In the genomic region with DNA sequence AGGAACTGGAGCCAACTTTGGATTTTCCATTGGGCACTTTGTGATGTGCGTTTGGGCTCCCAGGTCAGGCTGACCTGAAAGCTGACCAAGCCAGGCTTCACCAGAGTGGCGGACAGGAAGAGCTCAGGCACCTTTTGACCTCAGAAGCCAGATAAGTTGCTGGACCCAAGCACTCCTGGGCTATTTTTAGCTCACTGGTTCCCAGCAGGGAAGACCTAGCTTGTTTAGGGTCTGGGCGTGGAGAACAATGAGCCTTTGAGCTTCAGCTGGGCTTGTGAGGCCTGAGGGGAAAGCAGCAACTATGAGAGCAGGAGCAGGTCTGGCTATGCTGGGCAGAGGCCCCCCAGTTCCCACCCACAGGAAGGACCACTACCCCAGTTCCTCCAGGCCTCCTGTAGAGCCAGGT, we compare ENCODE assay signal across 7 mouse cellular contexts.
A peak's percentile ranks its signal among the peaks of the same experiment; 100 is the strongest.
DNase-seq lines count a peak whose midpoint lies in the region; ATAC-seq and TF ChIP-seq lines count a peak whose summit lies in the region.

No protein-coding gene starts in this region.

- 39% methylated on average over 3 of the region's 3 CpGs for WGBS in liver, postnatal 0 days (ENCODE audit: insufficient replicate concordance)
- 20% methylated on average over 3 of the region's 3 CpGs for WGBS in embryonic facial prominence, embryonic 10.5 days
- 35% methylated on average over 3 of the region's 3 CpGs for WGBS in hindbrain, embryonic 12.5 days
- WGBS in liver, embryonic 15.5 days (ENCODE audit: insufficient replicate concordance) = 40% methylated on average over 3 of the region's 3 CpGs

- no peaks in the 10 kb centered on the region for H3K9me3 ChIP-seq in liver, postnatal 0 days (ENCODE audit: low read length)
- 0 out of 2 replicates have a peak, but pooled peaks cover 10% of the 10 kb centered on the region for H3K9me3 ChIP-seq in embryonic facial prominence, embryonic 10.5 days
- no peaks in the 10 kb centered on the region for H3K9me3 ChIP-seq in hindbrain, embryonic 12.5 days (replicated peaks)
- no peaks in the 10 kb centered on the region for H3K9me3 ChIP-seq in liver, embryonic 15.5 days (replicated peaks)

- no peaks in the 10 kb centered on the region for H3K27me3 ChIP-seq in liver, postnatal 0 days (ENCODE audit: insufficient read depth, low read length)
- H3K27me3 ChIP-seq in embryonic facial prominence, embryonic 10.5 days (replicated peaks; ENCODE audit: low read depth, poor library complexity, severe bottlenecking) = no peaks in the 10 kb centered on the region
- no peaks in the 10 kb centered on the region for H3K27me3 ChIP-seq in hindbrain, embryonic 12.5 days
- H3K27me3 ChIP-seq in liver, embryonic 15.5 days = no peaks in the 10 kb centered on the region

- no peak overlapping the region for H3K4me3 ChIP-seq in liver, postnatal 0 days (ENCODE audit: low read depth, low read length)
- 0 out of 2 replicates have a peak overlapping the region, but pooled peaks have one; percentile 23 for H3K4me3 ChIP-seq in embryonic facial prominence, embryonic 10.5 days
- H3K4me3 ChIP-seq in hindbrain, embryonic 12.5 days = no peak overlapping the region
- H3K4me3 ChIP-seq in liver, embryonic 15.5 days (replicated peaks) = no peak overlapping the region

- no peaks in the 10 kb centered on the region for H3K36me3 ChIP-seq in liver, postnatal 0 days (replicated peaks; ENCODE audit: insufficient read depth, low read length)
- H3K36me3 ChIP-seq in embryonic facial prominence, embryonic 10.5 days (replicated peaks) = no peaks in the 10 kb centered on the region
- H3K36me3 ChIP-seq in hindbrain, embryonic 12.5 days = no peaks in the 10 kb centered on the region
- H3K36me3 ChIP-seq in liver, embryonic 15.5 days (replicated peaks) = no peaks in the 10 kb centered on the region

- no peak for TF ChIP-seq EP300 in liver, postnatal 0 days (IDR thresholded peaks at IDR 0.05; ENCODE audit: low read depth)

- ATAC-seq in liver, postnatal 0 days = no peak
- ATAC-seq in hindbrain, embryonic 12.5 days (ENCODE audit: low FRiP score) = no peak
- ATAC-seq in liver, embryonic 15.5 days (ENCODE audit: insufficient read depth) = peak; percentile 44; the same call in 1 of the 2 replicates

- H3K9ac ChIP-seq in liver, postnatal 0 days (replicated peaks) = no peak overlapping the region
- H3K9ac ChIP-seq in hindbrain, embryonic 12.5 days = no peak overlapping the region
- H3K9ac ChIP-seq in liver, embryonic 15.5 days = no peak overlapping the region

- peak; percentile 42 for DNase-seq in liver
- DNase-seq in liver, postnatal 0 days = no peak
- peak; percentile 58 for DNase-seq in embryonic facial prominence, embryonic 10.5 days (ENCODE audit: low spot score)
- DNase-seq in right cerebral cortex, postnatal 14 days = no peak
- DNase-seq in layer of hippocampus, postnatal 14 days (ENCODE audit: low spot score in 2 of 2) = no peak

- H3K4me2 ChIP-seq in liver, postnatal 0 days (ENCODE audit: low read depth, low read length) = no peak overlapping the region
- H3K4me2 ChIP-seq in hindbrain, embryonic 12.5 days (replicated peaks) = no peak overlapping the region
- no peak overlapping the region for H3K4me2 ChIP-seq in liver, embryonic 15.5 days

- TF ChIP-seq CTCF in liver, postnatal 0 days (IDR thresholded peaks at IDR 0.05; ENCODE audit: low read depth) = no peak

- H3K27ac ChIP-seq in liver, postnatal 0 days (ENCODE audit: low read depth) = no peak overlapping the region
- peak overlapping the region; percentile 84 for H3K27ac ChIP-seq in embryonic facial prominence, embryonic 10.5 days (replicated peaks)
- H3K27ac ChIP-seq in hindbrain, embryonic 12.5 days = peak overlapping the region; percentile 46; the same call in 1 of the 2 replicates
- no peak overlapping the region for H3K27ac ChIP-seq in liver, embryonic 15.5 days (replicated peaks)

- 0 out of 2 replicates have a peak, but pooled peaks cover 7% of the 10 kb centered on the region for H3K4me1 ChIP-seq in liver, postnatal 0 days (ENCODE audit: insufficient read depth)
- peaks cover 23% of the 10 kb centered on the region for H3K4me1 ChIP-seq in embryonic facial prominence, embryonic 10.5 days
- H3K4me1 ChIP-seq in hindbrain, embryonic 12.5 days = peaks cover 11% of the 10 kb centered on the region
- peaks cover 8% of the 10 kb centered on the region; the same call in 1 of the 2 replicates for H3K4me1 ChIP-seq in liver, embryonic 15.5 days (replicated peaks)

Comparison
In these comparisons a context has a peak if more than half of its experiments do, and no peak if none do; other contexts are left out.
1. DNase-seq: peak in liver (single experiment) and embryonic facial prominence, embryonic 10.5 days (single experiment); none in liver, postnatal 0 days (single experiment), right cerebral cortex, postnatal 14 days (single experiment) and layer of hippocampus, postnatal 14 days (0 of 2).
2. H3K27ac ChIP-seq: peak in embryonic facial prominence, embryonic 10.5 days (single experiment) and hindbrain, embryonic 12.5 days (single experiment); none in liver, postnatal 0 days (single experiment) and liver, embryonic 15.5 days (single experiment).